Mouse (Mus musculus): Measurements from ENCODE around the gene Hnrnph1. TPM values are rescaled to one million over a fixed set of nuclear protein-coding genes. Genes with fewer than 3 reads are reported as not detected.

Gene Hnrnph1
- polyA plus RNA-seq, 1 experiment from 2014 or later = 699 TPM

GRCm38 (mm10) chr11:50426056-50426455 is 49.3 kb downstream of the Hnrnph1 start:
- Histone ChIP-seq H3K4me1 (peaks cover 11% of the 10 kb centered on the region), H3K27me3 (no peaks in the 10 kb centered on the region), H3K27ac (replicated peaks) (no peak overlapping the region), H3K9ac (replicated peaks) (no peak overlapping the region), H3K4me3 (no peak overlapping the region), H3K9me3 (no peaks in the 10 kb centered on the region), H3K4me2 (replicated peaks) (no peak overlapping the region), H3K36me3 (no peaks in the 10 kb centered on the region)
- WGBS = 93% methylated on average over 4 of the region's 4 CpGs
- ATAC-seq (ENCODE audit: low FRiP score, low read depth) = no peak

GRCm38 (mm10) chr11:50430277-50431133 is 53.7 kb downstream of the Hnrnph1 start, which contains the start of gene Rufy1:
Gene Rufy1 (minus strand): TSS chr11:50431125.
- H3K36me3 ChIP-seq = no peaks in the 10 kb centered on the region
- peak within 1 kb of the TSS; percentile 64 for H3K4me2 ChIP-seq (replicated peaks)
- ATAC-seq (ENCODE audit: low FRiP score, low read depth) = peak; percentile 90
- H3K27ac ChIP-seq (replicated peaks) = peak within 1 kb of the TSS; percentile 95
- H3K9me3 ChIP-seq = no peaks in the 10 kb centered on the region
- H3K4me1 ChIP-seq = peaks cover 9% of the 10 kb centered on the region
- H3K4me3 ChIP-seq = peak within 1 kb of the TSS; percentile 78
- H3K9ac ChIP-seq (replicated peaks) = peak within 1 kb of the TSS; percentile 84
- H3K27me3 ChIP-seq = no peaks in the 10 kb centered on the region; the same call in 1 of the 2 replicates
- 1% methylated on average over 79 of the region's 90 CpGs for WGBS

- Histone ChIP-seq H3K4me2 (replicated peaks) (peak overlapping the region; percentile 64), H3K9ac (replicated peaks) (peak overlapping the region; percentile 84), H3K4me3 (peak overlapping the region; percentile 78), H3K27me3 (no peaks in the 10 kb centered on the region; the same call in 1 of the 2 replicates), H3K9me3 (no peaks in the 10 kb centered on the region), H3K36me3 (no peaks in the 10 kb centered on the region), H3K4me1 (peaks cover 9% of the 10 kb centered on the region), H3K27ac (replicated peaks) (peak overlapping the region; percentile 95)
- ATAC-seq (ENCODE audit: low FRiP score, low read depth) = peak; percentile 79
- WGBS = 30% methylated on average over 32 of the region's 32 CpGs
These were observed 54.6 kb downstream of the Hnrnph1 start for GRCm38 (mm10) chr11:50431134-50432068.

- Histone ChIP-seq H3K9ac (replicated peaks) (no peak overlapping the region), H3K27me3 (no peaks in the 10 kb centered on the region; the same call in 1 of the 2 replicates), H3K27ac (replicated peaks) (no peak overlapping the region), H3K4me1 (peaks cover 9% of the 10 kb centered on the region), H3K4me3 (no peak overlapping the region), H3K9me3 (no peaks in the 10 kb centered on the region), H3K36me3 (no peaks in the 10 kb centered on the region), H3K4me2 (replicated peaks) (no peak overlapping the region)
- WGBS = 92% methylated on average over 3 of the region's 3 CpGs
- ATAC-seq (ENCODE audit: low FRiP score, low read depth) = no peak
These were observed 55.3 kb downstream of the Hnrnph1 start for GRCm38 (mm10) chr11:50432069-50432440.

GRCm38 (mm10) chr11:50432896-50433295 is 56.1 kb downstream of the Hnrnph1 start:
- no peaks in the 10 kb centered on the region for H3K36me3 ChIP-seq
- WGBS = 91% methylated on average over 5 of the region's 5 CpGs
- no peaks in the 10 kb centered on the region; the same call in 1 of the 2 replicates for H3K27me3 ChIP-seq
- H3K4me1 ChIP-seq = peaks cover 9% of the 10 kb centered on the region
- no peak overlapping the region for H3K4me2 ChIP-seq (replicated peaks)
- no peak overlapping the region for H3K4me3 ChIP-seq
- no peaks in the 10 kb centered on the region for H3K9me3 ChIP-seq
- no peak overlapping the region for H3K9ac ChIP-seq (replicated peaks)
- no peak for ATAC-seq (ENCODE audit: low FRiP score, low read depth)
- H3K27ac ChIP-seq (replicated peaks) = no peak overlapping the region

MicroRNAs encoded within 50 kb of the gene (microRNA counts, 519-probe panel; counts per million panel counts)
- 3,209 counts per million, percentile 12 among the panel's probes with 10 or more counts for microRNA mmu-miR-804

Small RNAs within 50 kb of the gene (microRNA-seq; reads per million reads assigned to microRNA genes)
- not detected for gene Mir804

Other genes starting within 250 kb of the Hnrnph1 start
- gene Tbc1d9b, start 245.6 kb upstream of the Hnrnph1 start, polyA plus RNA-seq (2016; fragmentation: Nextera tagmentation; extraction: Ambion mirVana) = 41.1 and 45.2 TPM in 2 replicates
- 23.3 and 24.2 TPM in 2 replicates for gene Mrnip, start 202.5 kb upstream of the Hnrnph1 start, polyA plus RNA-seq (2016; fragmentation: Nextera tagmentation; extraction: Ambion mirVana)
- 193 and 203 TPM in 2 replicates for gene Sqstm1, start 166.2 kb upstream of the Hnrnph1 start, polyA plus RNA-seq (2016; fragmentation: Nextera tagmentation; extraction: Ambion mirVana)
- gene Mgat4b, start 166.1 kb upstream of the Hnrnph1 start, polyA plus RNA-seq (2016; fragmentation: Nextera tagmentation; extraction: Ambion mirVana) = 40.7 and 45.6 TPM in 2 replicates
- gene Ltc4s, start 138.4 kb upstream of the Hnrnph1 start, polyA plus RNA-seq (2016; fragmentation: Nextera tagmentation; extraction: Ambion mirVana) = 0.85 and 1.3 TPM in 2 replicates
- 6.4 and 6.6 TPM in 2 replicates for gene Maml1, start 84.7 kb upstream of the Hnrnph1 start, polyA plus RNA-seq (2016; fragmentation: Nextera tagmentation; extraction: Ambion mirVana)
- gene Canx, start 51.3 kb upstream of the Hnrnph1 start, polyA plus RNA-seq (2016; fragmentation: Nextera tagmentation; extraction: Ambion mirVana) = 282 and 289 TPM in 2 replicates
- gene Cby3, start 22.5 kb upstream of the Hnrnph1 start, polyA plus RNA-seq (2016; fragmentation: Nextera tagmentation; extraction: Ambion mirVana) = not detected in 2 replicates
- gene Rufy1, start 54.1 kb downstream of the Hnrnph1 start, polyA plus RNA-seq (2016; fragmentation: Nextera tagmentation; extraction: Ambion mirVana) = 26.7 and 32.8 TPM in 2 replicates
- gene Adamts2, start 225.1 kb downstream of the Hnrnph1 start, polyA plus RNA-seq (2016; fragmentation: Nextera tagmentation; extraction: Ambion mirVana) = 2.4 and 2.7 TPM in 2 replicates